Mouse (Mus musculus): ENCODE results near the gene Lhb. TPM values are rescaled to one million over a fixed set of nuclear protein-coding genes. Genes with fewer than 3 reads are reported as not detected.

Lhb gene
- total RNA-seq, 2 experiments from 2014 or later, result 0.57 TPM; not detected in 1

- no peak for DNase-seq (ENCODE audit: extremely low spot score in 1 of 2, low spot score in 1 of 2)
Observed at GRCm38 (mm10) chr7:45413113-45413863, 7.3 kb upstream of the Lhb start, which contains the start of gene Ntf5. TSS of gene Ntf5 (plus strand) at chr7:45413695.

- DNase-seq (ENCODE audit: extremely low spot score in 1 of 2, low spot score in 1 of 2), result no peak
Observed at GRCm38 (mm10) chr7:45413864-45414739, 6.5 kb upstream of the Lhb start.

- DNase-seq (ENCODE audit: extremely low spot score in 1 of 2, low spot score in 1 of 2), result no peak
Observed at GRCm38 (mm10) chr7:45414740-45415224, 5.8 kb upstream of the Lhb start.

GRCm38 (mm10) chr7:45415636-45416035 lies 5.0 kb upstream of the Lhb start:
- DNase-seq (ENCODE audit: extremely low spot score in 1 of 2, low spot score in 1 of 2), result no peak

DNA sequence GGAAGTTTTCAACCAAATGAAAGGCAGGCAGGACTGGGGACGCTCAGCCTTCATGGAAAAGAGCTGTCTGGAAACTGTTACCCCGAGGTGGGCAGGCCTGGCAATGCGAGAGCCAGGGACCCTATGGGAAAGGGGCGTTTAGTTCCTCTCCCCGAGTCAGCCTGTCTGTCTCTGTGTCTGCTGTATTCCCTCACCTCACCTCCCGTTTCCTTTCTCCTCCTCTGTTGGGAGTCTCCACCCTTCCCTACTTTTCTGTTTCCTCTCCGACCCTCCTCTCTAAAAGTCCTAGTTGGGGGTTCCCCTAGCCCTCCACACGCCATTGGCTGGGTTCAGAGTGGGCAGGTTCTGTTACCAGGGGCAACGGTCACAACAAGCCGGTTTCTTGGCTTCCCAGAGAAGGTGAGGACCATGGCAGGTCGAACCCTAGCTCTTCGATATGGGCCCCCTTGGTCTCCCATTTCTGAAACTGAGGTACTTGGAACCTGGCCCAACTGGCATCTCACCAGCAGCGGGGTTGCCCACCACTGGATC lies 2.6 kb upstream of the Lhb start:
- no peak for DNase-seq (ENCODE audit: extremely low spot score in 1 of 2, low spot score in 1 of 2)

GRCm38 (mm10) chr7:45419859-45420614 lies 583 bp upstream of the Lhb start:
- DNase-seq (ENCODE audit: extremely low spot score in 1 of 2, low spot score in 1 of 2), result no peak

DNA sequence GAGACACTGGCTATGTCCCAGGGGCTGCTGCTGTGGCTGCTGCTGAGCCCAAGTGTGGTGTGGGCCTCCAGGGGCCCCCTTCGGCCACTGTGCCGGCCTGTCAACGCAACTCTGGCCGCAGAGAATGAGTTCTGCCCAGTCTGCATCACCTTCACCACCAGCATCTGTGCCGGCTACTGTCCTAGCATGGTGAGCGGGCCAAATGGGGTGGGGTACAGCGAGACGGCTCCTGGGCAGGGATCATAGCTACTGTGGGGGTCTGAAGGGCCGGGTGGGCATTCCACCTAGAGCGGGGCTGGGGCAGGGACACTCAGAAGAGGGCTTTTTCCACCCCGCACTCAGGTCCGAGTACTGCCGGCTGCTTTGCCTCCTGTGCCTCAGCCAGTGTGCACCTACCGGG lies 574 bp downstream of the Lhb start:
- DNase-seq (ENCODE audit: extremely low spot score in 1 of 2, low spot score in 1 of 2), result no peak

- no peak for DNase-seq (ENCODE audit: extremely low spot score in 1 of 2, low spot score in 1 of 2)
Observed at GRCm38 (mm10) chr7:45426556-45426955, 5.9 kb downstream of the Lhb start.

- no peak for DNase-seq (ENCODE audit: extremely low spot score in 1 of 2, low spot score in 1 of 2)
Observed at GRCm38 (mm10) chr7:45433835-45434202, 13.2 kb downstream of the Lhb start.

- DNase-seq (ENCODE audit: extremely low spot score in 1 of 2, low spot score in 1 of 2), result peak; percentile 99 to 100
Observed at GRCm38 (mm10) chr7:45434203-45435015, 13.8 kb downstream of the Lhb start, which contains the start of gene Gys1. TSS of gene Gys1 (plus strand) at chr7:45434844.

DNA sequence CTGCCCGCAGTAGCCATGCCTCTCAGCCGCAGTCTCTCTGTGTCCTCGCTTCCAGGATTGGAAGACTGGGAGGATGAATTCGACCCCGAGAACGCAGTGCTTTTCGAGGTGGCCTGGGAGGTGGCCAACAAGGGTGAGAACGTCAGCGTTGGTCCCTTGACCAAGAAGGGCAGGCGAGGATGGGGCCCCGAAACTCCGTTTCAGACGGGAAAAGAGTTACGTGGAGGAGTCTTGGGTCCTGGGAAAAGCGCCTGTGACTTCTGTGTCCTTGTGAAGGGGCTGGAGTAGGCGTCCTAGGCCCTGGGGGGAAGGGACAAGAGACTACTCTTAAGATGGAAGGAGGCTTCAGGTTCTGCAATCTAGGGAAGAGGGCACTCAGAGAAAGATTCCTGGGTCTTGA lies 14.4 kb downstream of the Lhb start:
- no peak for DNase-seq (ENCODE audit: extremely low spot score in 1 of 2, low spot score in 1 of 2)

DNA sequence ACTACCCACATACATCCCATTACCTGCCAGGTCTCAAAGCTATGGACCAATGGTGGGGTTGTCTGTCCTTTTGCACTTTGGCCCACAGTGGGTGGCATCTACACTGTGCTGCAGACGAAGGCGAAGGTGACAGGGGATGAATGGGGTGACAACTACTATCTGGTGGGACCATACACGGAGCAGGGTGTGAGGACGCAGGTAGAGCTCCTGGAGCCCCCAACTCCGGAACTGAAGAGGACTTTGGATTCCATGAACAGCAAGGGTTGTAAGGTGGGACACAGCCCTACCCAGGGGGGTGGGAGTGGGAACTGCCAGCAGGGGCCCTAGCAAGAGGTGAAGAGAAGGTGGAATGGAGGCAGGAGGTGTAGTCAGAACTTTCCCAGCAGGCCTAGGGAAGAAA lies 15.8 kb downstream of the Lhb start:
- no peak for DNase-seq (ENCODE audit: extremely low spot score in 1 of 2, low spot score in 1 of 2)

DNA sequence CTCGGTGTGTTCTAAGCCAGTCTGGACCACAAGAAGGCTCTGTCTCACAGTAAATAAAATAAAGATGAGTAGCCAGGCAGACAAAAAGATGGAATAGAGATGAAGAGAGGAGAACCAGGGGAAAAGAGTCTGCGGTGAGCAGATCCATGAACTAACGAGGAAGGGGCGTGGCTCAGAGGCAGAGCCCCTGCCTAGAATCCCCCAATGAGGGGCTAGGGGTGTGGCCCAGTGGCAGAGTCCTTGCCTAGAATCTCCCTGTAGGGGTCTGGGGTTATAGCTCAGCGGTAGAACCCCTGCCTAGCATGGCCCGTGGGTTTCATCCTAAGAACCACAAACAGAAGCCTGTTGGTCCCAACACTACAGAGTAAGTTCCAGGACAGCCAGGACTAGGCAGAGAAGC lies 16.4 kb downstream of the Lhb start:
- DNase-seq (ENCODE audit: extremely low spot score in 1 of 2, low spot score in 1 of 2), result no peak

DNA sequence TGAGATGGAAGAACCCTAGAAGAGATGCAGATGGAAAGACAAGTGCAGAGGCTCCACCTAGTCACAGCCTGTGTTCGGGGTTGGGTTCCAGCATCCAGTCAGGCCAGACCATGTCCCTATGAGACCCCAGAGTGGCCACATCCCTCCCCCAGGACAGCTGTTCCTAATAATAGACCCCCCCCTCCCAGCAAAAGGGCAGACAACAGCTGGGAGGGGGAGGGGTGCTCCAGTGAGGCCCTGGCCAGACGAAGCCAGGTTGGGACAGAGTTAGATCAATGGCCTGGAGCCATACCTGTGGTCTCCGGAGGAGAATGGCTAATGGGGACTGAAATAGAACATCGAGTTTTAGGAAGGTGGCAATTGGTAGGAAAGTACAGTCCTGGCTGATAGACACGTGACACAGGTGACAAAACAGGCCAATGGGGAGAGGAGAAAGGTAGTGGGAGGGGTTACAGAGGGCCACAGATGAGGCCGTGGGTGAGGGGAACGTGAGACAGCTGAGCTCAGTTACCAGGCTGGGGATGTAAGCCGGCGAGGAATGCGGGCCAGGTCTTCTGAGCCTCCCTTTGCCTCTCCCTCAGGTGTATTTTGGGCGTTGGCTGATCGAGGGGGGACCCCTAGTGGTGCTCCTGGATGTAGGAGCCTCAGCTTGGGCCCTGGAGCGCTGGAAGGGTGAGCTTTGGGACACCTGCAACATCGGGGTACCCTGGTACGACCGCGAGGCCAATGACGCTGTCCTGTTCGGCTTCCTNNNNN lies 17.1 kb downstream of the Lhb start, which contains the start of gene Ruvbl2:
Gene Ruvbl2 (minus strand): TSS at position 576 of the 756 bp plus-strand sequence.
- no peak for DNase-seq (ENCODE audit: extremely low spot score in 1 of 2, low spot score in 1 of 2)

GRCm38 (mm10) chr7:45443526-45444420 lies 23.2 kb downstream of the Lhb start:
- DNase-seq (ENCODE audit: extremely low spot score in 1 of 2, low spot score in 1 of 2), result no peak

GRCm38 (mm10) chr7:45446589-45446988 lies 26.0 kb downstream of the Lhb start:
- DNase-seq (ENCODE audit: extremely low spot score in 1 of 2, low spot score in 1 of 2), result no peak

- no peak for DNase-seq (ENCODE audit: extremely low spot score in 1 of 2, low spot score in 1 of 2)
Observed at GRCm38 (mm10) chr7:45447325-45447990, 26.8 kb downstream of the Lhb start.

Measured in layer of hippocampus, postnatal 25 days (tissue).